Mouse (Mus musculus) spleen, adult 2 months (tissue): ENCODE measurements around the gene Swt1. TPM values are rescaled to one million over a fixed set of nuclear protein-coding genes. Genes with fewer than 3 reads are reported as not detected.
A peak's percentile ranks its signal among the peaks of the same experiment; 100 is the strongest.

ENCODE experiments used
- DNase-seq, 2 experiments: peaks; one replicate each; pipeline versions ENCODE4 v3.0.0 to v3.0.0-alpha.2; 2012 to 2021; ENCODE audit warnings: low spot score in 2 of 2, low read depth in 1 of 2
- H3K27ac ChIP-seq: fragments of 200-500 bp; 2 replicates; pipeline ENCODE4 v1.5.1; 2012; ENCODE audit warnings: low read length, inconsistent platforms; ENCODE audit not compliant: insufficient read depth
- H3K27me3 ChIP-seq: fragments of 200-500 bp; 2 replicates; pipeline ENCODE4 v1.6.1; 2012; ENCODE audit warnings: mild to moderate bottlenecking, moderate library complexity, low read length, inconsistent platforms; ENCODE audit not compliant: control insufficient read depth, insufficient read depth
- H3K36me3 ChIP-seq: fragments of 200-500 bp; 2 replicates; pipeline ENCODE4 v1.6.1; 2012; ENCODE audit warnings: mild to moderate bottlenecking, low read length, inconsistent platforms; ENCODE audit not compliant: control insufficient read depth, insufficient read depth
- H3K4me1 ChIP-seq: fragments of 200-500 bp; 2 replicates; pipeline ENCODE4 v1.6.1; 2011; ENCODE audit warnings: inconsistent platforms; ENCODE audit not compliant: control insufficient read depth, insufficient read depth, insufficient read length
- H3K4me3 ChIP-seq: fragments of 200-500 bp; 2 replicates; pipeline ENCODE4 v1.5.1; 2011; ENCODE audit warnings: mild to moderate bottlenecking, inconsistent platforms; ENCODE audit not compliant: insufficient read depth, insufficient read length; ENCODE audit errors: extremely low read depth
- CTCF ChIP-seq: fragments of 200-500 bp; IDR thresholded peaks from 2 replicates; pipeline ENCODE4 v1.5.1; 2011; ENCODE audit warnings: mild to moderate bottlenecking, inconsistent platforms; ENCODE audit not compliant: insufficient read depth, insufficient read length, insufficient replicate concordance; ENCODE audit errors: extremely low read depth
- POLR2A ChIP-seq: fragments of 200-500 bp; IDR thresholded peaks from 2 replicates; pipeline ENCODE4 v1.6.1; 2011; ENCODE audit warnings: low read depth, low read length, inconsistent platforms
- WGBS: fragments of 180-500 bp; shearing (Covaris S2); methylation state at CpG from one replicate; pipeline ENCODE4 v1.1.7; 2018; 5-methylcytosine and 5-hydroxymethylcytosine counted together
- polyA plus RNA-seq: library from polyadenylated mRNA; depleted of rRNA; stranded (reverse); fragments of >200 nt; gene quantifications from 2 replicates; pipeline ENCODE4 v1.2.3, GENCODE M21; 2012

The Swt1 gene
- polyA plus RNA-seq, 1 experiment = 4.1 TPM

GRCm38 (mm10) chr1:151346681-151347127, 81.6 kb downstream of the Swt1 start:
- H3K27ac ChIP-seq = peak overlapping the region; percentile 78
- peaks cover 10% of the 10 kb centered on the region for H3K36me3 ChIP-seq
- DNase-seq = peak in 1 of 2 experiments; percentile 11
- peaks cover 6% of the 10 kb centered on the region for H3K4me1 ChIP-seq
- H3K27me3 ChIP-seq = no peaks in the 10 kb centered on the region
- no peak for TF ChIP-seq POLR2A
- TF ChIP-seq CTCF = no peak
- peak overlapping the region; percentile 28; the same call in 1 of the 2 replicates for H3K4me3 ChIP-seq
- 7% methylated on average over 6 of the region's 6 CpGs for WGBS

DNA sequence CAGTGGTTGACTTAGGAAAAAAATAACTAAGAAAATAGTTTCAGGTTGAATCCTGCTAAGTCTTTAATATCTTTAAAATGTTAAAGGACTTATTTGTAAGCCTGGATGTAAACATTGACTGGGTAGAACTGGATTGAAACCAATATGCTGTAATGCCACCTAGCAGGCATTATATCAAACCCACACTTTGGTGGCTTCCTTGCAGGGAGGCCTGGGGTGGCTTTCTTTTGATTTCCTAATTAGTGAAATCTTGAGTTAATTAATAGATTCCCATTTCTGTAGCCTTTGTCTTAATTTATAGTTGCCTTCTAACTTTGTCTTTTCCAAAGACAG, 82.4 kb downstream of the Swt1 start:
- DNase-seq = no peak
- no peak overlapping the region for H3K27ac ChIP-seq
- H3K4me3 ChIP-seq = peak overlapping the region; percentile 80
- TF ChIP-seq CTCF (no peak), POLR2A (no peak)
- H3K4me1 ChIP-seq = peaks cover 6% of the 10 kb centered on the region
- peaks cover 6% of the 10 kb centered on the region for H3K36me3 ChIP-seq
- H3K27me3 ChIP-seq = no peaks in the 10 kb centered on the region

- DNase-seq = peak; percentile 71 to 97
- WGBS = under 1% methylated on average over 55 of the region's 55 CpGs
Observed at GRCm38 (mm10) chr1:151345109-151345862, 83.0 kb downstream of the Swt1 start.

DNA sequence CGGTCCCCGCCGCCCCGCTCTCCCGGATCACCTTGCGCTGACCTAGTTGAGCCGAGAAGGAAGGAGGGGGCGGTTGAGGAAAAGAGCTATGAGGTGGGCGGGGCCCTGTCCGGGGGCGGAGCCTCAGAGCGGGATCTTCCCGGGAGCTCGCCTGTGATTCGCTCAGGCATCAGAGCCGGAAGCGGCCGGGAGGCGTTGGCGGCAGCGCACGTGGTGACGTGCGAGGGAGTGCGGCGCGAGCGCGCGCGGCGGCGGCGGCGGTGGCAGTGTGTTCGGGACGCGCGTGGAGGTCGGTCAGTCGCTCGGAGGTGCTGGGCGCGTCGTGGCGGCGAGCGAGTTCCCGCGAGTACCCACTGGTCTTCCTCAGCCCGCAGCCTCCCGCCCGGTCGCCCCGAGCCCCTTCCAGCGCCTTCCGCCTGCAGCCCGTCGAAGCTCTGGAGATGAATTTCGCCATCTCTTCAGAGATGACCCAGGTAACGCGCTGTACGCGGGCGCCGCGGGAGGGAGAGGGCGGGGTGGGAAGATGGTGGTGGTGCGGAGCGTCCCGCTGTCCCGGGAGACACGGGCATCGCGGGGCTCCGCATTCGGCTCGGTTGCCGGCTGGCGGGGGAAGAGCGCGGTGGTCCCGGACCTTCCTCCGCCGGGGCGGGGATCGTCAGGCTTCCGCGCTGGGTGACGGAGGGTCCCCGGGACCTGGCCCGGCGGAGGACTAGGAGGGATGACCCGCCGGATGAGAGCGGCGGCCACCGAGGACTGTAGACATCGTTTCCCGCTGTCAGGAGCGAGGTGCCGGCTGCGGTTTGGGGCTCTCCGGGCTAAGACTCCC, 83.8 kb downstream of the Swt1 start, which contains the start of gene Ivns1abp:
TSS of gene Ivns1abp (plus strand) at position 195 of the 826 bp plus-strand sequence.
- Histone ChIP-seq H3K36me3 (peaks cover 2% of the 10 kb centered on the region), H3K4me1 (peaks cover 6% of the 10 kb centered on the region), H3K27me3 (no peaks in the 10 kb centered on the region), H3K27ac (peak within 1 kb of the TSS; percentile 97), H3K4me3 (peak within 1 kb of the TSS; percentile 89)
- DNase-seq = peak; percentile 95 to 97
- TF ChIP-seq CTCF (no peak), POLR2A (peak; percentile 68)
- under 1% methylated on average over 102 of the region's 104 CpGs for WGBS

More at GRCm38 (mm10) chr1:151345109-151345862, 83.0 kb downstream of the Swt1 start:
- Histone ChIP-seq H3K36me3 (peaks cover 3% of the 10 kb centered on the region), H3K27me3 (no peaks in the 10 kb centered on the region), H3K4me3 (peak overlapping the region; percentile 80), H3K27ac (peak overlapping the region; percentile 90), H3K4me1 (peaks cover 6% of the 10 kb centered on the region)
- no peak for TF ChIP-seq CTCF
- no peak for TF ChIP-seq POLR2A

- Histone ChIP-seq H3K27ac (peak overlapping the region; percentile 97), H3K27me3 (no peaks in the 10 kb centered on the region), H3K4me1 (peaks cover 7% of the 10 kb centered on the region), H3K4me3 (peak overlapping the region; percentile 89), H3K36me3 (no peaks in the 10 kb centered on the region)
- WGBS = under 1% methylated on average over 17 of the region's 17 CpGs
- no peak for TF ChIP-seq CTCF
- no peak; the same call in 1 of the 2 replicates for TF ChIP-seq POLR2A
- peak; percentile 37 to 63 for DNase-seq
Observed at GRCm38 (mm10) chr1:151343571-151344282, 84.5 kb downstream of the Swt1 start.

- H3K4me1 ChIP-seq = peaks cover 5% of the 10 kb centered on the region
- DNase-seq = peak in 1 of 2 experiments; percentile 9
- 5% methylated on average over 6 of the region's 6 CpGs for WGBS
- H3K27ac ChIP-seq = peak overlapping the region; percentile 97
- peak overlapping the region; percentile 89 for H3K4me3 ChIP-seq
- no peaks in the 10 kb centered on the region for H3K27me3 ChIP-seq
- no peak for TF ChIP-seq CTCF
- no peak; the same call in 1 of the 2 replicates for TF ChIP-seq POLR2A
- H3K36me3 ChIP-seq = no peaks in the 10 kb centered on the region
Observed at GRCm38 (mm10) chr1:151342968-151343367, 85.3 kb downstream of the Swt1 start.
